Mouse (Mus musculus): ENCODE measurements around the gene Mob3a.
"Not testable (repeated sequence)": the region's sequence is repeated elsewhere in the genome, so short reads cannot be mapped to it uniquely, and the experiment has no call there.

Gene Mob3a

GRCm38 (mm10) chr10:80659213-80659612 lies 42.6 kb downstream of the Mob3a start:
- peak; percentile 88 for DNase-seq

GRCm38 (mm10) chr10:80658841-80659202 lies 43.0 kb downstream of the Mob3a start:
- DNase-seq = peak; percentile 68

- DNase-seq = no peak
These were observed 43.5 kb downstream of the Mob3a start for GRCm38 (mm10) chr10:80658194-80658840.

GRCm38 (mm10) chr10:80656863-80657623 lies 44.7 kb downstream of the Mob3a start, which contains the start of gene Btbd2:
TSS of gene Btbd2 (minus strand) at chr10:80657071.
- no peak for DNase-seq

- peak; percentile 98 for DNase-seq
These were observed 45.5 kb downstream of the Mob3a start for GRCm38 (mm10) chr10:80656130-80656862.

GRCm38 (mm10) chr10:80655406-80656129 lies 46.2 kb downstream of the Mob3a start:
- no peak for DNase-seq

- no peak for DNase-seq
These were observed 46.9 kb downstream of the Mob3a start for GRCm38 (mm10) chr10:80654866-80655265.

- DNase-seq = no peak
These were observed 48.5 kb downstream of the Mob3a start for GRCm38 (mm10) chr10:80653156-80653720.

- DNase-seq = no peak
These were observed 51.4 kb downstream of the Mob3a start for GRCm38 (mm10) chr10:80650392-80650791.

GRCm38 (mm10) chr10:80649910-80650309 lies 51.9 kb downstream of the Mob3a start:
- DNase-seq = not testable (repeated sequence)

- DNase-seq = peak; percentile 13
These were observed 54.8 kb downstream of the Mob3a start for GRCm38 (mm10) chr10:80646936-80647335.

- peak; percentile 80 for DNase-seq
These were observed 66.4 kb downstream of the Mob3a start for GRCm38 (mm10) chr10:80635345-80635744.
